Mouse (Mus musculus): ENCODE measurements around the gene Mrpl12.

DNA sequence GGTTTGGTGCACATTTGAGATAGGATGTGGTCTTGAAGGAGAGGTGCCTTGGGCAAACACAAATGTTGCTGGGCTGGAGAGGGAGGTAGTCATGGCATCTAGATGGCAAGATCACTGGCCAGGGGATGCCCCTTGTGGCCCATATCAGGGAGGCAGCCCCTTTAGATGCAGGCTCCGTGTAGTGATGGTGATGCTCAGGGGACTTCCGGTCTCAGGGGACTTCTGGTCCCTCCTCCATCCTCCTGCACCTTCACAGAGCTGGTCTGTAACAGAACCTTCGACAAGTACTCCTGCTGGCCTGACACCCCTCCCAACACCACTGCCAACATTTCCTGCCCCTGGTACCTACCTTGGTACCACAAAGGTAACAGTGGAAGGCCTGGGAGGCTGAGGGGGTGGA, 51.4 kb downstream of the Mrpl12 start:
- TF ChIP-seq CTCF (IDR thresholded peaks at IDR 0.05; ENCODE audit: low read depth) (no peak), EP300 (optimal IDR thresholded peaks at IDR 0.05) (no peak)
